Mouse (Mus musculus): ENCODE measurements at regions not wholly inside any gene's neighbourhood (a gene's known extent, or its start where the extent isn't known, plus 50 kb on each side); places are given as distances from the start of the nearest gene placed in this dataset.

DNA sequence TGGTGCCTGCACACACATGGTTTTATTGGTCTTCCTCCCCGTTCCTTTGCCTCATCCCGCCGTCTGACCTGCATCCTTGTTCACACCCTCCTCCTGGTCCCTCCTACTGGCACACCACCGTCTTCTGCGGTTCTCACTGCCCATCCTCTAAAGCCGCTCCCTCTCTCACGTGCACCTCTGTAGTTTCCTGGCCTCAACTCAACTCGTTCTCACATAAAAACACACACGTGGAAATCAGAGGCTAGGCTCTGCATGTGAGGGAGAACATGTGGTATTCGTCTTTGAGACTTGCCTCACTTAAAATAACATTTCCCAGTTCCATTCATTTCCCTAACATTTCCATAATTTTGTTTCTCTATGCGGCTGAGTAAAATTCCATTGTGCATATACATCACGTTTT is 69.5 kb downstream of the Aldh8a1 start:
- DNase-seq (ENCODE audit: low read depth, low spot score): no peak

DNA sequence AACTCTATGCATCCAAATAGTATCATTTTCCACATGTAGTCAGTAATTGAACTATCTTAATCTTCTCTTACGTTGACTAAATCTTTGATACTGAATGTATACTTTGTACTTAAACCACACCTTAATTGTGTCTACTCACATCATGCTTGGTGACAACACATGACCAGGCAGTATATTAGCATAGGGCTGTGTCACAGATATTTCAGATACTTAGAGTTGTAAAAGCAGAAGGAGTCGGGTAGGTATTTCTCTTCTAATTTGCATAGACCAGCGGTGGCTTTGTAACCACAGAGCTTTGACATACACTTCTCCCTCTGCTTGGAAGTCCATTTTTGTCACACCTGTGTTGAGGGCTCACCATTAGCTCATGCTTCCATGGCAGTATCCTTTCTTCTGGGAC is 71.0 kb downstream of the Aldh8a1 start:
- DNase-seq (ENCODE audit: low read depth, low spot score): no peak

DNA sequence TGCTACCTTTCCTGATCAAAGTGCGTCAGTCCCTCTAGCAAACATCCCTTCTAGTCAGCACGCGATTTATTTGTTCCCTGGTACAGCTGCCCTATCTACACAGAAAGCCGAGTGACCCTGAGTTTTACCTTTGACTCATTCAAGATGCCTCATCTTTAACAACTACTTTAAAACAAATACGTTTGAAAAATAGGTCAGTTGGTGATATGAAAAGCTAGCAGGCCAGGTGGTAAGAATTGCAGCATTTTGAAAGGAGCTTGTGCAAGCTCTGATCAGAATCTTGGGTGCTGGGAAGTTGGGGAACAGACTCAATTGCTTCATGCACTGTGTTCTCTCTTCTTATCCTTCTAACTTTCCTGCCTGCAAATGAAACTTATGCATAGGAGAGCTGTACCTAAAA is 71.9 kb downstream of the Aldh8a1 start:
- no peak for DNase-seq (ENCODE audit: low read depth, low spot score)

DNA sequence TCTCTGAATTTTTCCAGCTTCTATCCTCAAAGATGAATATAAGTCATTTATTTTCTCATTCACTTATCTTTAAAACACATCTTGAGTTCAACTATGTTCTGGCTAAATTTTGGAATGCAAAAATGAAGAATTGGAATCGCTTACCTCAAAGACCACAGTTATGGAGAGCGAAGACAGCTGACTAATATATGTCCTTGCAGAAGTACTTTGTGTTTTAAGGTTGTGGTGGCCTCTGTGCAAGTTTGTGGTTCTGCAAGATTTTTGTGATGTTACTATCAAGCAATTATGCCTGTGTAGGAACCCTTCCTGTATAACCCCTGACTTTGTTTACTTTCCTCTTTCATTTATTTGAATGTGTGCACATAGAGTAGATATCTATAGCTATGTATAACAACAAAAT is 75.5 kb downstream of the Aldh8a1 start:
- DNase-seq (ENCODE audit: low read depth, low spot score): no peak

DNA sequence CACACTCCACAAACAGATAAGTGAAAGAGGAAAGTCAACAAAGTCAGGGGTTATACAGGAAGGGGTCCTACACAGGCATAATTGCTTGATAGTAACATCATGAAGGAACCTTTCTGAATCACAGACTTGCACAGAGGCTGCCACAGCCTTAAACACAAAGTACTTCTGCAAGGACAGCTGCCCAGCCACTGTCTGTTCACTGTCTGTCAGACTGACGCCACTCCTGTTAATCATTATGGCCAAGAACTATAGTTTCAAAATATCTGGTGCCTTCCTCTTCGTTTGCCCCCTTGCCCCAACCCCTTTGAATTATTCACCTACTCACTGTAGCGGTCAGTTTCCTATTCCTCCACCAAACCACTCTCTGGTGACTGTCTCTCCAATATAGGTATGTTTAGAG is 76.4 kb downstream of the Aldh8a1 start:
- DNase-seq (ENCODE audit: low read depth, low spot score): no peak

DNA sequence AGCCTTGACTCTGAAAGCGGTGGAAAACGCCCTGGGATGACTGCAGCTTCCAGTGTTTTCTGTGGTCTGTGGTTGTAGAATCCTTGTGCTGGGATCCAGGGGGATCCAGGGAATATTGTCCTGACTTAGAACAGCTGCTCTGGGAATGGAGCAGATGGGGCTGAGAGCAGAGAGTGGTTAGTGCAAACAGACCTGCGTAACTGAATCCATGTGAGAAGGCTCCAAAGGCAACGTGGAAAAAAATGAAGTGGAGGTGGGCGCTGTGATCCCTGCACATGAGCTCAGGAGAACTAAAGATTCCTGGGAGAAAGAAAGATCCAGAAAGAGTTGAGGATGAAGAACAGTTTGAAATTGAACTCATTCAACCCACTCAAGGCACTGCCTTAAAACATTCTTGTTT is 77.1 kb downstream of the Aldh8a1 start:
- no peak for DNase-seq (ENCODE audit: low read depth, low spot score)

DNA sequence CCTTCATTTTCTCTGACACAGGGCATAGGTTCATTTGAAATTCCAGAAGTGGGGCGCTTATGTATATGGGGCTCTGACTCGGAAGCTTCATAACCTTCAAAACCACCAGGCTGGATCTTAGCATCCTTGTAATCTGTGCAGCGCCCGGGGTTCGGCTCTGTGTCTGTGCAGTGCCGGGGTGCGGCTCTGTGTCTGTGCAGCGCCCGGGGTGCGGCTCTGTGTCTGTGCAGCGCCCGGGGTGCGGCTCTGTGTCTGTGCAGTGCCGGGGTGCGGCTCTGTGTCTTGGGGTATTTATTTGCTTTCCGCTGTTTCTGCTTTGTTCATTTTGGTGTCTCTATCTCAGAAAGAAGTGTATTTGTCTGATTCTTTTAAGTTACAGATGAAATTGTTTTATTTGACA is 77.7 kb downstream of the Aldh8a1 start:
- no peak for DNase-seq (ENCODE audit: low read depth, low spot score)

DNA sequence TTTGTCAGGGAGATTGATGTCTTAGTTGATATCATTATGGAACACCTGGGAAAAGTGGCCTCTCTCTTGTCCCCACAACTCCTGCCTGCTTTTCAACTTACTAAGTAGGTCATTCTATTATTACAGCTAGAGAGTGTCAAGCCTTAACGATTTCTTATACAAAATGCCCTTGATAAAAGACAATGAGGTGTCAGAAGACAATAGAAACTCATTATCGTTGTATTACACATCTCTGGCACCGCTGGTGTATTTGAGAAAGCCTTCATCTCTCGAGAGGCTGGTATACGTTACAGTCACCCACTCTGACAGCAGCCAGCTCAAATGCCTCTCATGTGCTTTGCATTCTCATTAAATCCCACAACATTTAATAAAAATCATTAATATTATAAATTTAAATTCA is 78.8 kb downstream of the Aldh8a1 start:
- no peak for DNase-seq (ENCODE audit: low read depth, low spot score)

DNA sequence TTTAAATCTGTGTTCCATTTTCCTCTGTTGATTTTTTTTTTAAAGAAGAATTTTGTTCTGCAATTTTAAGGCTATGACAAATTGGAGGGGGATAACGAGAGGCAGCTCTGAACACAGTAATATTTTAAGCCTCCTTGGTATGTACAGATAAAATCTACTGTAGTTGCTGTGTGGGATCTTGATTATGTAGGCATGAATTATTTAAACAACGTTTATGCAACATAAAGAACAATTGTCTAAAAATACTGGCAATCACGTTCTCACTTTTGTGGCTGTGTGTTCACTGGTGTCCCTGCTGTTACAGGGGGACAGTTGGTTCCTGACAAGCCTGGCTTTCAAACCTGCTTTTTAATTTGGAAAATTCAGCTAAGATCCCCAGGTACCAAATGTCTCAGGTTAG is 79.3 kb downstream of the Aldh8a1 start:
- DNase-seq (ENCODE audit: low read depth, low spot score): no peak

DNA sequence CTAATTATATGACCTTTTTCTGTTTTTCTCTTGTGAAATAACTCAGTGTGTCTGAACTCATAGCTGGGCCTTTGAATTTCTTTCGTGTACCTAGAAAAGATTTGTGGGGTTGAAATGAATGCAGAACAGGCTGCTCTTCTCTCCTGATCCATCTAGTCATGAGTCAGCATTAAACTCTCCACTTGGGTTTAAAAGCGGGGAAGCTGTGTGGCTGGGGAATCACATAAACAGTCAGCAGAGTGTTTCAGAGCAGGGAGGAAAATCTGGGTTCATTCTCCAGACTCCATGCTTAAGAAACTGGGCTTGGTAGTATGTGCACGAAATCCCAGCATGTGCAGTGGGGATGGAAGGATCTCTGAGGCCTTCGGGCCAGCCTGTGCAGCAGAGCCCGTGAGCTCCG is 79.9 kb downstream of the Aldh8a1 start:
- no peak for DNase-seq (ENCODE audit: low read depth, low spot score)

DNA sequence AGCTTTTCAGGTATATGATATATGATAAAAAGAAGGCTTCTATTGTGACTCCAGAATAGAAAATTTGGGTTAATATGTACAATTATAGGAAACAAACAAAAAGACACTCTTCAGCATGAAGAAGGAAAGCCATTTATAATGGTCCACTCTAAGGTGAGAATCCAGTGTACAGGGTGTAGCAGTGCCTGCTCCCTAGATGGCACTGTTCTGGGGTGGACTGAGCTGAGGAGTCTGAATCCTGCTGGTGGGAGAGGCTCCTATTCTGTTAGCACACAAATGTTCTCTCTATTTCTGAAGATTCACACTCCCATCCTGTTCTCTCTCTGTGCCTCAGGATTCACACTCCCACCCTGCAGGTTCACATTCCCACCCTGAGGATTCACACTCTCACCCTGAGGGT is 81.5 kb downstream of the Aldh8a1 start:
- no peak for DNase-seq (ENCODE audit: low read depth, low spot score)

DNA sequence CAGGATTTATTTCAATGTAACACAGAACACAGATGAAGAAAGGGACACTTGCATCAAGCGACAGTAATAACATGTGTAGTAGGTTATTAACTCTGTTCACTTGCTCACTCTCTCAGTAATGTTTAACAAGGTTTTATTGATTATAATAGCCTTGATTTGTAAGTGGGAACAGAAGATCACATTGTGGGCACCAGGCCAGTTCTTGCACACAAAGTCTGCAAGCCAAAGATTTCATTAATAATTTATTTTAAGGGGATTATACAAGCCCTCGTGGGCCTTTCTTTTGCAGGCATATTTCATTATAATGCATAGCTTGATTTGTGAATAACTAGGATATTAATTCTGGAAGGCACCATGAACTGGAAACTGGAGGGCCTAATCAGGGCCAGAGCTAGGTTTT is 83.0 kb downstream of the Aldh8a1 start:
- DNase-seq (ENCODE audit: low read depth, low spot score): no peak

DNA sequence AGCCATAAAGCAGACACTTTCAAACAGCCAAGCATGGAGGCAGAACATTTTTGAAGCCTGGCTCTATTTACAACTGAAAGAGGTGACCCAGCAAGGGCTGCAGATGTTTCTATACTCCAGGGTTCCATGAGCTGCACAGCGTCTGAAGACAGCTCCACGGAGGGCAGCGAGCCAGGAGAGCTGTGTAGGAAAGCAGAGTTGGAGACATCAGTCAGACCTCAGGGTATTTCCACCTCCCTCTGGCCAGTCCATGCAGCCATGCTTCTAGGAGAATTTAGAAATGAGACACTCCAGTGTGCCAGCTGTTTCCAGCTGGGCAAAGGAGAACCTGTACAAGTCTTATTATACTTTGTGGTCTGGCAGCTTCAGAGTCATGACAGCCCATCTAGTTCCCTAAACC is 85.8 kb downstream of the Aldh8a1 start:
- DNase-seq (ENCODE audit: low read depth, low spot score): no peak

DNA sequence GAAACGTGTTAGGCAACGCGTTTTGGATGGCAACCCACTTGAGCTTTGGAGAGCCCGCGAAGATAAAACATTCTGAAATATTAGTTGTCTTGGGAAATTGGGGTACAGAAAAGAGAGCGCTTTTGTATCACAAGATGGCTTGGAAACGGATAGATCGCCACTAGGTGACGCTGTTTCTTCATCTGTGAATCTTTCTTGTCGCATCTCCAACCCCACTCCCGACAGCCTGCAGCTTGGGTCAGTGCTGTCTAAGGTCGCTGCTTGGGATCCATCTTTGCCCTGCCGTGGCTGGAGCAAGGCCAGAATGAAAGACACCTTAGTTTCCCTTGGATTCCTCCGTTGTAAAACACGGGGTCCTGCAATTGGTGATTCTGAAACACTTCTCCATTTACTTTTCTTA is 88.3 kb downstream of the Aldh8a1 start:
- DNase-seq (ENCODE audit: low read depth, low spot score): peak; percentile 64

DNA sequence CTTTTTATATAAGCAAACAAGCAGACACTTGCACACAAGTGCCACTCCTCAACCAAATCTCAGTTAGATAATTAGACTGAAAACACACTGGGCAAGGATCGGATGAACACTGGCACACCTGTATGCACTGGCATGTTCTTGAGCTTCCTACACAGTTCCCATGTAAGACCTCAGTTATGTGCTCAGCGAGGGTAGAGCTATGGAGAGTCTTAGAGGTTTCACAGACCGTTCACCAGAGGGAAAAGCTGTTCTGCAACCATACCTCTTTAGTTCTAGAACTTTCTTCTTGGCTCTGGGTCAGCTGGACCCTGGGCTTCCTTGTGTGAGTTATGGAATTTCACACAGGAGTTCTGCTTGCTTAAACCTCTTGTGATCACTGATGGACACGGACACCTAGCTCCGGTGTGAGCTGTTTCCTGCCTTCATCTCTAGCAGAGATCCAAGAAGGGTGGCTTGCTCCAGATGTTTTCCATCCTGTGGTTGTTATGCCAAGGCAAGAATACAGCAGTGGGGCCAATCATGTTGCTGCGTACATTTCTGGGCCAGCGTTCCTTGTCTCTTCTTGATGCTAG is 88.8 kb downstream of the Aldh8a1 start:
- DNase-seq (ENCODE audit: low read depth, low spot score): no peak

DNA sequence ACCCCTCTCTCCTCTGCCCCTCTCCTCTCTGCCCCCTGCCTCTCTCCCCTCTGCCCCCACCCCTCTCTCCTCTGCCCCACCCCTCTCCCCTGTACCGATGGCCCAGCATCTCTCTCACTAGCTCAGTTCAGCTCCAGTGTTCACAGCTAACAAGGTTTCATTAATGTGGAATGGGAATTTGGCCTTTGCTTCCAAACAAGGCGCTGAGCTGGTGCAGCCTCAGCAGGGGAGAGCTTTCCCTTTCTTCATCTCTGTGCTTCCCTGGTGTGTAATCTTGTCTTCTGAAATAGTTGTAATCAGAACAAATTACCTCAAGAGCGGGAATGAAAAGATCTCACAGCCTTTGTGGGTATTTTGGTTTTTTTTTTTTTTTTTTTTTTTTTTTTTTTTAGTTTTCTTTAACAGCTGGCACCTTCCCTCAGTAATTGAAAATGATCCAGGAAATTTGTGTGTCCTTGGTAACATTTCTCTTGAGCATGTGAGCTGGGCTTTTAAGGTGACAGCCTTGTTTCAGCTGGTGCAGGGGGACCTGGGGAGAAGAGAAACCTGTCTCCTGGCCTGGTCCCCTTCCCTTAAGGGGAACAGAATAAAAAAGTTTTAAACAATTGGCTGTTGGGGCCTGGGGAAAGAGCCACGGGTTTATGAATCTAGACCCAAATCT is 90.5 kb downstream of the Aldh8a1 start:
- no peak for DNase-seq (ENCODE audit: low read depth, low spot score)

DNA sequence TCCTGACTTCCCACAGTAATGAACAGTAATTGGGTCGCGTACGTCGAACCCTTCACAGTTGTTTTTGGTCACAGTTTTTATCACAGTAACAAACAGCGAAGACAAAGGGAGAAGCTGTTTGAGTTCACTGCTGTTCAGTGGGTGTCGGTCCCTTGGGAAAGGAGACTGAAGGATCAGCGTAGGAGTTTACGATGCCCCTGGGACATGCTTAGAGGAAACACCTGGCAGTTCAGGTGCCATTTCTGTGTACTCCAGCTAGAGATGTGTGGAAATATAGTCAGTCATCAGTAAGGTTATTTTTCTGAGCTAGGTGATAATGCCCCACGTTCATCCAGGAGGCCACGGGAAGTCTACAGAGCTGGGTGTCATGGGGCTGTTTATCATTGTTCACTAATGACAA is 91.3 kb downstream of the Aldh8a1 start:
- DNase-seq (ENCODE audit: low read depth, low spot score): no peak

DNA sequence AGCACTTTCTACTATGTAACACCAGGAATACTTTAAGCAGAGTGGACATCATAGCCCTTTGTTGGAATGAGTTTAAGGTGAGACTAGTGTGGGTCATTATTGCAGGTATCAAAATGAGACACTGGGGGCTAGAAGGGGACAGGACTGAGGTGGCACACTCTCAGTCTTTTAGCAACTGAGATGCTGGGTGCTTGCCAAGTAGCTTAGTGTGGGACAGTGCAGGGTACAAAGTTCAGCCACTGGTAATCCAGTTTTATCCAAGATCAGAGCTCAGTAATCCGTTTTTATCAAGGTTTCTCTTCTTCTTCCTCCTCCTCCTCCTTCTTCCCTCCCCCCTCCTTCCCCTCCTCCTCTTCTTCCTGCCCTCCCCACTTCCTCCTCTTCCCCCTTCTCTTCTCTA is 92.9 kb downstream of the Aldh8a1 start:
- no peak for DNase-seq (ENCODE audit: low read depth, low spot score)

DNA sequence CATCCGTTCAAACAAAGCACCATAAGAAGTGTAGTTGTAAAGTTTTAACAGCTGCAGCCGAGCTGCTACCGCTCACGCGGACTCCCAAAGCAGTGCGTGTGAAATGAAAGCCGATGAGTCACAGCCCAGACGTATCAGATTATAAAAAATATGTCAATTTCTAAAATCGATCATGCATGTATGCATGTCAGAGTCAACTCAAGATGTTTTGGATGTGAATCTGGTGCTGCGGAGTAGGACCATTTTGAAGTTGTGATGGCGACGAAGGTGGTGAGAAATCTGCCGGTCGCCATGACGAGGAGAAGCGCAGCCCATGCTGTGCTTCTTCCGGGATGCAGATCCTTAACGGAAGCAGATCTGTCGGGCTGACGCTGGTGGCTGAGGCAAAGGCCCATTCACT is 93.5 kb downstream of the Aldh8a1 start:
- DNase-seq (ENCODE audit: low read depth, low spot score): no peak

DNA sequence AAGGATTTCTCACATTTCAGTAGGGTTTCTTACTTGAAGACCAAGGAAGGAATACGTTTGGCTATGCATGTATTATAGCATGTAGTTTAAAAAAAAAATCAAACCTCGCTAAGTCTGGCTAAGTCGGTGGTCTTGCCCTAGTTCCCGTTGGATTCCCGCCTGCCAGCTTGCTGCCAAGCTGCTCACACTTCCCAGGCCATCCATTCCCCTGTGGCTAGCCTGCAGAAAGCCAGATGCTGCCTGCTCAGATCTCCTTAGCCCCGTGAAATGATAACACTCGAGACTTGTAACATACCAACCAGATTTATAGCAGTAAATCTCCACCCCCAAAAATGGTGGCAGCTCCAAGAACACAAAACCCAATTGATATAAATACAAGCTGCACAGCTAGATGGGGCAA is 97.2 kb downstream of the Aldh8a1 start:
- DNase-seq (ENCODE audit: low read depth, low spot score): no peak

DNA sequence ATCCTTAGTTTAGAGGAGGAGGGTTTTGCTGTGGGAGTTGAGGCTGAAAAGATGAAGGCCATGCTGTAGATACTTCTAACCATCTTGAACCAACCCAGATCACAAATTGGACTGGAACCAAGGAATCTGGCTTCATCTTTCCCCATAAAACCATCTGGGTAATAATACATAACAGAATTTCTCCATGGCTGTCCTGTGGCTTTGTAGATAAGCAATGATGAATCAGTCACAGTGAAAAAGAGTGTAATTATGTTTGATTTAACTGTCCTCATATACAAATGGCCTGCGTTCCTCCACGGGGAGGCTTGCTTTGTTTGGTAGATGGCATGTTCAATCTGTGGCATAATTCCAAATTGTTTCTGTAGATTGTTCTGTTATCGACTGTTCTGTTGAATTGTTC is 100.9 kb downstream of the Aldh8a1 start:
- DNase-seq (ENCODE audit: low read depth, low spot score): no peak

DNA sequence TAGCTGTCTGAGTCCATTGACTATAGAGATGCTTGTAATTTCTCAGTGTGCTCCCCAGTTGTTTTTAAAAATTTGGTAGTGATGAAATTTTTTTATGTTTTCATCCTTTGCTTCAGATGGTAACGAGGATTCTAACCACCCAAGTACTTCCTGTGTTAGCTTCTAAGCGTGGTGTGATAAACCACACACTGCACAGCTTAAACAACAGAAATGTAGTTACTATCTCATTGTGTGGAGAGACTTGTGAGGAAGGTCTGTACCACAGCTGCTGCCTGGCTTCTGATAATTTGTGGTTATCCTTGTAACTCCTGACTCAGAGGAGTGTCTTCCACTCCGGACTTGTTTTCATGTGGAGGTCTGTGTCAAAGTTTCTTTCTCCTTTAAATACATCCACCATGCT is 102.3 kb downstream of the Aldh8a1 start:
- no peak for DNase-seq (ENCODE audit: low read depth, low spot score)

DNA sequence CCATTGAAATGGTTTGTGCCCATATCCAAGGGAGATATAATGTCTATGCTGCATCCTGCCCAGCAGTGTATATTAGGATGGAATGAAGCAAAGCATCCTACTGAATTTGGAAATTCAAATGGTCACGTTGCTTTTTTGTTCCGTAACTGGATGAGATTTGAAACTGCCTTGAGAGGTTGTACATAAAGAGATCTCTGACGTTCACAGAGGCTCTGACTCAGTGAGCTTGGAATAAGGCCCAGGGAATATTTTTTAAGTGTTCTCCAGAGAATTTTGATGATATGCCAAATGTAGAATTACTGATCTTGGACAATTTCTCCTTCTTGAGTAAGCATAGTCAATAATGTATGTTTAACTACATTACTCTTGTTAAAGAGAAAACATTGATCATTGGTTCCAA is 104.2 kb downstream of the Aldh8a1 start:
- DNase-seq (ENCODE audit: low read depth, low spot score): no peak

DNA sequence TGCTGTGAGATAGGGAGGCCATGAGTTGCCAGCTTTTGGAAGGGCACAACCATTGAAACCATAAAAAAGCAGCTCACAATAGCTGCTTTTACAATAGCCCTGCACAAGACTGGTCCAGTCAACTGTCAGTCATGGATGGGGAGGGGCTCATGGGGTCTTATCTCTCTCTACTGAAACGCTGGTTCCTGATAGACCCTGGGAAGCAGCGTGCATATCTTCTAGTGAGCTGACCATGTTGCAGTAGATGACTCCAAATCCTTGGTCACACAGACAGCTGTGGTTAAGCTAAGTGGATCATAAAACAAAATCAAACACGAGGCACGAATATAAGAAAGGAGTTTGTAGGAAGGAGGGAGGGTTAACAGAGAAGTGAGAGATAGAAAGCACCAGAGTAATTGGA is 105.0 kb downstream of the Aldh8a1 start:
- DNase-seq (ENCODE audit: low read depth, low spot score): no peak
